In genomic region chr7:127840886-127841285, GRCm38 (mm10) we compare ENCODE assay signal across 8 mouse cellular contexts. TPM values are rescaled to one million over a fixed set of nuclear protein-coding genes. Genes with fewer than 3 reads are reported as not detected.
DNase-seq lines count a peak whose midpoint lies in the region; ATAC-seq and TF ChIP-seq lines count a peak whose summit lies in the region.

No protein-coding gene starts in this region.

- peak; percentile 20 for DNase-seq in ES-CJ7 (ENCODE audit: low read depth, low spot score)
- DNase-seq in adrenal gland, adult 18-20 months (ENCODE audit: low spot score in 2 of 2): peak; percentile 47 to 57
- DNase-seq in embryo, embryonic 11 days: peak; percentile 20
- peak; percentile 56 to 87 for DNase-seq in left cerebral cortex, postnatal 10 days (ENCODE audit: extremely low spot score in 1 of 2, low spot score in 2 of 2)
- peak; percentile 21 to 39 for DNase-seq in spleen, adult 2 months (ENCODE audit: low read depth in 1 of 2, low spot score in 2 of 2)
- DNase-seq in Muller cell, postnatal 12 days (ENCODE audit: inconsistent ontology term): no peak

- no peak for TF ChIP-seq POLR2A in spleen, adult 2 months (IDR thresholded peaks at IDR 0.05; ENCODE audit: low read depth, low read length)

- peaks cover 6% of the 10 kb centered on the region for H3K4me1 ChIP-seq in heart, embryonic 16.5 days (ENCODE audit: control insufficient read depth, insufficient read depth, low read length)
- H3K4me1 ChIP-seq in spleen, adult 2 months (ENCODE audit: control insufficient read depth, insufficient read depth, insufficient read length): peaks cover 7% of the 10 kb centered on the region; the same call in 1 of the 2 replicates

- H3K36me3 ChIP-seq in heart, embryonic 16.5 days (ENCODE audit: control insufficient read depth, insufficient read depth): peaks cover 16% of the 10 kb centered on the region
- H3K36me3 ChIP-seq in spleen, adult 2 months (ENCODE audit: control insufficient read depth, insufficient read depth, low read length): peaks cover 3% of the 10 kb centered on the region; the same call in 1 of the 2 replicates

- intact Hi-C loops in left cerebral cortex, postnatal 10 days (cut with DNase I): no loop called here

- TF ChIP-seq CTCF in spleen, adult 2 months (IDR thresholded peaks at IDR 0.05; ENCODE audit: extremely low read depth, insufficient read depth, insufficient read length, insufficient replicate concordance): no peak

- H3K4me3 ChIP-seq in heart, embryonic 16.5 days (ENCODE audit: low read length): peak overlapping the region; percentile 81
- peak overlapping the region; percentile 80 for H3K4me3 ChIP-seq in spleen, adult 2 months (ENCODE audit: extremely low read depth, insufficient read depth, insufficient read length)

- H3K9ac ChIP-seq in heart, embryonic 16.5 days (ENCODE audit: low read length): peak overlapping the region; percentile 94

- peak overlapping the region; percentile 67 for H3K4me2 ChIP-seq in heart, embryonic 16.5 days (ENCODE audit: low read depth, low read length)

- peak; percentile 9; the same call in 1 of the 2 replicates for ATAC-seq in heart, embryonic 16.5 days (replicated peaks; ENCODE audit: extremely low read depth, insufficient read depth, low FRiP score)
- ATAC-seq in megakaryocyte-erythroid progenitor cell, adult 5-6 weeks (replicated peaks; ENCODE audit: low FRiP score, low TSS enrichment, poor library complexity, severe bottlenecking): peak; percentile 37

- no peaks in the 10 kb centered on the region for H3K27me3 ChIP-seq in heart, embryonic 16.5 days (ENCODE audit: control insufficient read depth, insufficient read depth, low read length)
- H3K27me3 ChIP-seq in spleen, adult 2 months (ENCODE audit: control insufficient read depth, insufficient read depth, low read length): no peaks in the 10 kb centered on the region

- H3K9me3 ChIP-seq in heart, embryonic 16.5 days (replicated peaks; ENCODE audit: control insufficient read depth, low read length): no peaks in the 10 kb centered on the region

- WGBS in heart, embryonic 16.5 days: 4% methylated on average over 15 of the region's 15 CpGs
- WGBS in spleen, adult 2 months: under 1% methylated on average over 15 of the region's 15 CpGs

- peak overlapping the region; percentile 85 for H3K27ac ChIP-seq in heart, embryonic 16.5 days (ENCODE audit: low read length)
- peak overlapping the region; percentile 92 for H3K27ac ChIP-seq in spleen, adult 2 months (ENCODE audit: insufficient read depth, low read length)

RNA-seq across cellular contexts. Expression of gene Stx1b, which starts 16.5 kb away (rescaled TPM):
- total RNA-seq in adrenal gland, adult 18-20 months (2021): 1 to 10 TPM; 4.2 to 5.6 TPM
- 1.0 and 1.3 TPM in 2 replicates for polyA plus RNA-seq in heart, embryonic 16.5 days (2015; fragmentation: Nextera tagmentation; extraction: Ambion mirVana)
- 100 to 1,000 TPM; 340 to 347 TPM for total RNA-seq in left cerebral cortex, postnatal 10 days (2021)
- total RNA-seq in megakaryocyte-erythroid progenitor cell, adult 5-6 weeks (2014; fragmentation: Nextera tagmentation): 0.10 and 3.0 TPM in 2 replicates
- total RNA-seq in megakaryocyte-erythroid progenitor cell, adult 5-6 weeks (2017): 0.19 and 4.3 TPM in 2 replicates
- 1.2 and 1.4 TPM in 2 replicates for polyA plus RNA-seq in spleen, adult 2 months (2012; rRNA removed)

RNA-seq across cellular contexts. Expression of gene Stx4a, which starts 16.8 kb away (rescaled TPM):
- 100 to 1,000 TPM in 1 of 2 experiments, 10 to 100 TPM in 1; 99.2 to 104 TPM for total RNA-seq in adrenal gland, adult 18-20 months (2021)
- 50.3 and 53.7 TPM in 2 replicates for polyA plus RNA-seq in heart, embryonic 16.5 days (2015; fragmentation: Nextera tagmentation; extraction: Ambion mirVana)
- 10 to 100 TPM; 48.0 to 52.9 TPM for total RNA-seq in left cerebral cortex, postnatal 10 days (2021)
- total RNA-seq in megakaryocyte-erythroid progenitor cell, adult 5-6 weeks (2014; fragmentation: Nextera tagmentation): 67.0 and 84.7 TPM in 2 replicates
- 31.5 and 44.7 TPM in 2 replicates for total RNA-seq in megakaryocyte-erythroid progenitor cell, adult 5-6 weeks (2017)
- 54.7 and 66.5 TPM in 2 replicates for polyA plus RNA-seq in spleen, adult 2 months (2012; rRNA removed)

RNA-seq across cellular contexts. Expression of gene Zfp646, which starts 35.1 kb away (rescaled TPM):
- 10 to 100 TPM; 31.1 to 36.6 TPM for total RNA-seq in adrenal gland, adult 18-20 months (2021)
- polyA plus RNA-seq in heart, embryonic 16.5 days (2015; fragmentation: Nextera tagmentation; extraction: Ambion mirVana): 6.8 and 7.4 TPM in 2 replicates
- total RNA-seq in left cerebral cortex, postnatal 10 days (2021): 10 to 100 TPM; 24.7 to 24.8 TPM
- total RNA-seq in megakaryocyte-erythroid progenitor cell, adult 5-6 weeks (2014; fragmentation: Nextera tagmentation): 32.4 and 38.3 TPM in 2 replicates
- total RNA-seq in megakaryocyte-erythroid progenitor cell, adult 5-6 weeks (2017): 36.9 and 43.3 TPM in 2 replicates
- 27.2 and 30.7 TPM in 2 replicates for polyA plus RNA-seq in spleen, adult 2 months (2012; rRNA removed)

RNA-seq across cellular contexts. Expression of gene Zfp668, which starts 35.7 kb away (rescaled TPM):
- 1 to 10 TPM; 8.3 to 9.5 TPM for total RNA-seq in adrenal gland, adult 18-20 months (2021)
- 9.1 and 10.4 TPM in 2 replicates for polyA plus RNA-seq in heart, embryonic 16.5 days (2015; fragmentation: Nextera tagmentation; extraction: Ambion mirVana)
- 10 to 100 TPM; 23.3 to 26.0 TPM for total RNA-seq in left cerebral cortex, postnatal 10 days (2021)
- 9.3 and 12.8 TPM in 2 replicates for total RNA-seq in megakaryocyte-erythroid progenitor cell, adult 5-6 weeks (2014; fragmentation: Nextera tagmentation)
- 2.3 and 2.8 TPM in 2 replicates for total RNA-seq in megakaryocyte-erythroid progenitor cell, adult 5-6 weeks (2017)
- 8.6 and 10.4 TPM in 2 replicates for polyA plus RNA-seq in spleen, adult 2 months (2012; rRNA removed)

RNA-seq across cellular contexts. Expression of gene Hsd3b7, which starts 40.5 kb away (rescaled TPM):
- total RNA-seq in adrenal gland, adult 18-20 months (2021): 10 to 100 TPM; 31.5 to 40.4 TPM
- polyA plus RNA-seq in heart, embryonic 16.5 days (2015; fragmentation: Nextera tagmentation; extraction: Ambion mirVana): 24.5 and 24.9 TPM in 2 replicates
- total RNA-seq in left cerebral cortex, postnatal 10 days (2021): 1 to 10 TPM; 2.4 to 4.5 TPM
- 38.9 and 56.1 TPM in 2 replicates for total RNA-seq in megakaryocyte-erythroid progenitor cell, adult 5-6 weeks (2014; fragmentation: Nextera tagmentation)
- total RNA-seq in megakaryocyte-erythroid progenitor cell, adult 5-6 weeks (2017): 16.8 and 60.3 TPM in 2 replicates
- polyA plus RNA-seq in spleen, adult 2 months (2012; rRNA removed): 22.7 and 23.6 TPM in 2 replicates

Comparison
In these comparisons a context has a peak if more than half of its experiments do, and no peak if none do; other contexts are left out.
1. RNA of gene Stx1b, which starts 16.5 kb away (total RNA-seq): 340 to 347 TPM in left cerebral cortex, postnatal 10 days; 4.2 to 5.6 TPM in adrenal gland, adult 18-20 months and 0.10 to 4.3 TPM in megakaryocyte-erythroid progenitor cell, adult 5-6 weeks; every median in the first group is over 10 times any median in the second.